Mouse (Mus musculus) layer of hippocampus, postnatal 14 days (tissue): ENCODE data around the gene Mta2. TPM values are rescaled to one million over a fixed set of nuclear protein-coding genes. Genes with fewer than 3 reads are reported as not detected.

Source experiments
- DNase-seq, 2 experiments: peaks; one replicate each; pipeline ENCODE4 v3.0.0; 2021 to 2022; ENCODE audit warnings: low spot score in 2 of 2, mixed read lengths in 1 of 2
- total RNA-seq, 2 experiments: library from RNA; stranded (reverse); gene quantifications; 2 replicates each; pipeline ENCODE4 v1.2.3; 2021

The Mta2 gene
- total RNA-seq, 2 experiments from 2014 or later: 52.4 to 56.6 TPM

DNA sequence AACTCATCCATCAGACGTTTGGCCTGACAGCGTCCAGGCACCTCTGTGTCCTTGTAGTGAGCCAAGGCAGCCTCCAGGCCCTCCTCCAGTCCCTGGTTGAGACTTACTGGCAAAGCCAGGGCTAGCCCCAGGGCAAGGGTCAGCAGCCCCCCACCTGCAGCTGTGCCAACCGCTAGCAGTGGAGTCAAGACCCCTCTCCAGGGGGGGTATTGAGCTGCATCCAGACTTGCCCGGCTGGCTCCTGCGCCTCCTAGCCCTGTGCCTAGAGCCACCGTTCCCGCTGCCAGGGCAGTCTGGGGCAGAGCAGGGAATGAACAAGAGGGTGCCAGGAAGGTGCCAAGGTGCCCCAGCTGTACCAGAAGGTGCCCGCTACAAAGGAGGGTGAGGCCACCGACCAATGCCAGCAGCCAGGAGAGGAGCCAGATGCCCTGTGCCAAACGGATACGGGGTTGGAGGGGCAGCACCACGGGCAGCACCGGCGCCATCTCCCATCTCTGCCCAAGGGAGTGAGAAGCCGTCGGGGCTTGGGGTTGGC lies 12.9 kb upstream of the Mta2 start:
- DNase-seq: no peak

GRCm38 (mm10) chr19:8929224-8930088 lies 12.2 kb upstream of the Mta2 start, which contains the start of the genes Rom1 and Eml3:
Gene Rom1, minus strand, starts transcription at chr19:8929356.
Gene Eml3, plus strand, starts transcription at chr19:8929552.
- DNase-seq: peak; percentile 55 to 58

GRCm38 (mm10) chr19:8930117-8930516 lies 11.6 kb upstream of the Mta2 start:
- DNase-seq: no peak

DNA sequence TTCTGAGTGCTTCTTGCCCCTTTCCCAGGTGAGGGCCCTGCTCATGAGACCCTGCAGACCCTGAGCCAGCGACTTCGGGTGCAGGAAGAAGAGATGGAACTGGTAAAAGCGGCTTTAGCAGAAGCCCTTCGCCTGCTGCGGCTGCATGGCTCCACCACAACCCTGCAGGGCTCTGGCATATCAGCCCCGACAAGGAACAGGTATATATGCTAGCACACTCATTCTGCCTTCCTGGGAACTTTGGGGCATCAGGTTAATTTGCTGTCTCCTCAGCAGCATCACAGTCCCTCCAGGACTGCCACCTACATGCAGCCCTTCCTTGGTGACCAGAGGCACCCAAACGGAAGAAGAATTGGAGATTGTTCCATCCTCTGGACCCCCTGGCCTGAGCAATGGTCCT lies 10.9 kb upstream of the Mta2 start:
- DNase-seq: no peak

- DNase-seq: no peak
Measured at GRCm38 (mm10) chr19:8936736-8937135, 4.9 kb upstream of the Mta2 start.

- DNase-seq: no peak
Measured at GRCm38 (mm10) chr19:8940526-8941133, 1.0 kb upstream of the Mta2 start.

DNA sequence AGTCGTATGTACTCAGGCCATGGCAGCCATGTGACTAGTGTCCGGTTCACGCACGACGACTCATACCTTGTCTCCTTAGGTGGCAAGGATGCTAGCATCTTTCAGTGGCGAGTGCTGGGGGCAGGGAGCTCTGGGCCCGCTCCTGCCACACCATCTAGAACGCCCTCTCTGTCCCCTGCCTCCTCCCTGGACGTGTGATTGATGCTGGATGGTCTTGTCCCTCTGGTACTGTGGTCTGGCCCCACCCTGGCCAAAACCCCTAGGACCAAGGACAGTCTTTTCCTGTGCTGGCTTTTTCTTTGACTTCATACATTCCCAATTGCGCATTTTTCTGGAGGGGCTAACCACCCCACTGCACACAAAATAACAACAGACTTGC lies 550 bp upstream of the Mta2 start:
- no peak for DNase-seq

DNA sequence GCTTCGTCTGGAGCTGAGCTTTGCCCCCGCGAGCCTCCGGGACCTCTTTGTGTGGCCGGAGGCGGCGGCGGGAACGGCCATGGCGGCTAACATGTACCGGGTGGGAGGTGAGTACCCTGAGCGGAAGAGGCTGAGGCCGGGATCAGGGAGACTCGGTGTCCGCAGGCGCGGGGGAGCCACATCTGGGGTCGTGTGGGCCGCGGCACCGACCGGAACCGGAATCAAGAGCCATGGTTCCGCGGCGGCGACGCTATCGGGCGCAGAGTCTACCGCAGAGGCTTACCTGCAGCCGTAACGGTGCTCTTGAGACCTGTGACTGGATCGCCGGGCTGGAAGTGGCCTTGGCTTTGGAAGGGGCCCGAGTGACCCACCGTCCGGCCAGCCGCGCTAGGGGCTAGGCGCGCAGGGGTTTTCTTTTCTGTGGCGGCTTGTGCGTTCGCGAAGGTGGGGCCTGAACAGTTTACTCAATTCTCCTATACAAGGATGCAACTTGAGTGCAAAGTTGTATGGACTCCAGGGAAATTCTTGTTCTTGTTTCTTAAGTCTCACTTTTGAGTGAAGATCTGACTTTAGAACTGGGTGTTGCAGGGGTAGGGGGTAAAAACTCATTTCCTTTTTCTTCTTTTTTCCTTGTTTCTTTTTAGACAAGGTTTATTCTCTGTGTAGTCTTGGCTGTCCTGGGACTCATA lies 745 bp downstream of the Mta2 start:
- peak in 1 of 2 experiments; percentile 54 for DNase-seq

- DNase-seq: no peak
Measured at GRCm38 (mm10) chr19:8943047-8943446, 1.4 kb downstream of the Mta2 start.

GRCm38 (mm10) chr19:8944062-8944461 lies 2.4 kb downstream of the Mta2 start:
- DNase-seq: no peak

GRCm38 (mm10) chr19:8944750-8945149 lies 3.1 kb downstream of the Mta2 start:
- DNase-seq: peak; percentile 37 to 51

DNA sequence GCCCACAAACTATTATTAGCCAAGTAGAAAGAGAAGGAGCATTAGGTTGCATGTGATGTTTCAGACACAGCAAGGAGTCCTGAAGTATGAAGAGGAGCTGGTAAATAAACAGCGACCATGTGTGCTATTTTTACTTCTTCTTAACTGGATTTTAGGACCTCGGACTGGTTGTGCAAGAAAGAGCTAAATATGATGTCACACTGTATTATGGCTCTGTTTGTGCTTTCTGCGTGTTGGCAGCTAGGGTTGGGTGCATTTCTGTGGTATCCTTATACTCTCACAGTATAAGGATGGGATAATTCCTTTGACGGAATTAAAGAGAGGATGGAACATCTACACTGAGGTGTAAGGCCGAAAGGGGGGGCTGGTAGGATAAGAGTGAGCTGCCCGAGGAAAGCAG lies 3.6 kb downstream of the Mta2 start:
- DNase-seq: no peak

GRCm38 (mm10) chr19:8946929-8947328 lies 5.3 kb downstream of the Mta2 start:
- no peak for DNase-seq

DNA sequence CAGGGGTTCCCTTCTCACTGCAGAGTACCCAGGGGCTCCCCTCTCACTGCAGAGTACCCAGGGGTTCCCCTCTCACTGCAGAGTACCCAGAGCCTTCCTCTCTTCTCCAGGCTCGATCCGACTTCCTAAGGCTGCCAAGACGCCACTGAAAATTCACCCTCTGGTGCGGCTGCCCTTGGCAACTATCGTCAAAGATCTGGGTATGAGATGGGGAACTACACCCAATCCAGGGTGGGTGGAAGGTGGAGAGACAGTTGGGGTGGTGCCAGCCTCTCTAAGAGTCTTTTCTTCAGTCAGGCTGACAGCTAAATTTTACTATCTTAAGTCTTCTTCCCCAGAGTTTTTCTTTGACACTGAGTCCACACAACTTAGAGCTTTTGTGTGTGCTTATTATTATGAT lies 8.5 kb downstream of the Mta2 start:
- no peak for DNase-seq

DNA sequence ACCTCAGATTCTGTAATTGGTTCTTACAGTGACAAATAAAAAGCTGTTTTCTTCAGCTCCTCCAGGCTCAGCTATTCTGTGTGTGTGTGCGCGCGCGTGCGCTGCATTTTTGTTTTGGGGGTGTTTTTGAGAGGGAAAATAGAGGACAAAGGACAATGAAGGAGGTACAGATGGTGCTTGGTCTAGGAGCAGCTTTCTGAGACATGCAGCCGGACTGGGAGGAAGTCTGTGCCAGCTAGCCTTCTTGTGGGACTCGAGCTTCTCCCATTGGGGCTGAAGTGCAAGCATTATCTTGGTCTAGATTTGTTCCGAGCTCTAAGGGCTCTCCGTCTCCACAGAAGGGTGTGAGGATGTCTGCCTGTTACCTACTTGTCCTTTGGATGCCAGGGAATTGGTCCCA lies 10.6 kb downstream of the Mta2 start:
- peak; percentile 25 to 60 for DNase-seq

GRCm38 (mm10) chr19:8953135-8954039 lies 11.7 kb downstream of the Mta2 start, which contains the start of gene Tut1:
Gene Tut1, plus strand, starts transcription at chr19:8953847.
- DNase-seq: peak; percentile 95 to 97

- no peak for DNase-seq
Measured at GRCm38 (mm10) chr19:8954171-8954570, 12.5 kb downstream of the Mta2 start.

- DNase-seq: no peak
Measured at GRCm38 (mm10) chr19:8962256-8962655, 20.6 kb downstream of the Mta2 start.

DNA sequence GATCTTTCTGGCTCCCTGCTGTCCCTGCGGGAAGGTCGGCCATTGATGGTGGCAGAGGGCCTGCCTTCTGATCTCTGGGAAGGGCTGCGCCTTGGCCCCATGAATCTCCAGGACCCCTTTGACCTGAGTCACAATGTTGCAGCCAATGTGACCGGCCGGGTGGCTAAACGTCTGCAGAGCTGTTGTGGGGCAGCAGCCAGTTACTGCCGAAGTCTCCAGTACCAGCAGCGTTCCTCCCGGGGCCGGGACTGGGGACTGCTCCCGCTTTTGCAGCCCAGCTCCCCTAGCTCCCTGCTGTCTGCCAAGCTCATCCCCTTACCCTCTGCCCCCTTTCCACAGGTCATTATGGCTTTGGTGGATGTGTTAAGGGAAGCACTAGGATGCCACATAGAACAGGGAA lies 23.4 kb downstream of the Mta2 start:
- DNase-seq: no peak

GRCm38 (mm10) chr19:8965771-8966170 lies 24.1 kb downstream of the Mta2 start:
- DNase-seq: no peak

DNA sequence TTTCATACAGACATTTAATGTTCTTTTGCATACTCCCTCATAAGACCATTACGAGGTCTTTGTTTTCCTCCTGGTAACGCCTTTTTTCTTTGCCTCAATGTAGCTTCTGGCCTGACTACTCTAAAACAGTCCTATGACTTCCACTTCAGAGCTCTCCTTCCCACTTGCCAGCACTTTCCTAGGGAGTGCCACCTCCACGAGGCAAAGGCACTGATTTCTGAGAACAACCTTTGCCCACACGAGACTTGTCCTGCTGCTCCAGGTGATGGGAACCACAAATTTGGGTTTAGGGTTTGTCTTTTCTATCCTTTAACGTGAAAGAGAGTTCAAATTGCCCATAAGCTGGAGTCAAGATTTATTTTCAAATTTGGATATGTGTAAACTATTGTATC lies 24.5 kb downstream of the Mta2 start:
- DNase-seq: no peak
